In the genomic region with DNA sequence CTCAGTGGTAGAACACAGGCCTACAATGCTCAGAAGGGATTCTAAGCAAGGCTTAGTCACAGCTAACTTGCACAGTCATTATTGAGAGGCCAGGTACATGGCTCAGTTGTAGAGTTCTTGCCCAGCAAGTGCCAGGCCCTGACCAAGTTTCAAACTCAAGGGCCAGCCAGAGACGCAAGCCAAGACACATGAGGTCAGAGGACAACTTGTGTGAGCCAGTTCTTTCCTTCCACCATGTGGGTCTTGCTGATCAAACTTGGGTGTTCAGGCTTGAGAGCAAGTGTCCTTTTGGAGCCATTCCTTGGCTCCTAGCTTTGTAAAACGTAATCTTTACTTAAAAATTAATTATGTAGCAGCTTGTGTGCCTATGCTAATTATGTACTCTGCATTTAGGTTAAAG, we compare ENCODE assay signal across 20 mouse cellular contexts. TPM values are rescaled to one million over a fixed set of nuclear protein-coding genes. Genes with fewer than 3 reads are reported as not detected.
DNase-seq lines count a peak whose midpoint lies in the region.
"Had no signal": no experiment of that assay in that cellular context is flagged by ENCODE, and none has a peak within 500 bp of the region (broad histone marks: within the 10 kb centered on the region; RNA-seq: fewer than 3 reads in every experiment).

No protein-coding gene starts in this region.

- peaks cover 13% of the 10 kb centered on the region for H3K4me1 ChIP-seq in limb, embryonic 10.5 days

- 90% methylated on average over 2 of the region's 2 CpGs for WGBS in limb, embryonic 10.5 days

- no peak overlapping the region for H3K4me3 ChIP-seq in limb, embryonic 10.5 days
- H3K4me3 ChIP-seq: embryonic facial prominence, embryonic 13.5 days; forebrain, embryonic 12.5 days; hindbrain, embryonic 12.5 days had no signal

- H3K9me3 ChIP-seq in limb, embryonic 10.5 days (replicated peaks) = no peaks in the 10 kb centered on the region
- H3K9me3 ChIP-seq: embryonic facial prominence, embryonic 13.5 days; forebrain, embryonic 12.5 days; G1E; hindbrain, embryonic 12.5 days had no signal

- peak; percentile 44 for DNase-seq in adrenal gland, postnatal 14 days
- no peak for DNase-seq in adrenal gland, adult 18-20 months (ENCODE audit: low spot score in 2 of 2)
- DNase-seq in ES-CJ7 (ENCODE audit: low read depth, low spot score) (peak; percentile 26), R1 (ENCODE audit: low read depth, low spot score) (peak; percentile 77)
- DNase-seq in gonadal fat pad, adult 2 months (ENCODE audit: low read depth) = peak; percentile 20
- DNase-seq in limb, embryonic 10.5 days (ENCODE audit: low spot score) = no peak
- DNase-seq: cerebellum, adult 18-20 months; cerebellum, adult 9-11 months; cerebellum, postnatal 36 days; forebrain, postnatal 0 days; gastrocnemius, postnatal 14 days; heart, adult 11 months; heart, postnatal 10 days; heart, postnatal 4 days had no signal

- H3K27me3 ChIP-seq in limb, embryonic 10.5 days (ENCODE audit: low read depth, poor library complexity, severe bottlenecking) = no peaks in the 10 kb centered on the region
- H3K27me3 ChIP-seq: embryonic facial prominence, embryonic 13.5 days; forebrain, embryonic 12.5 days had no signal

- no peaks in the 10 kb centered on the region for H3K36me3 ChIP-seq in limb, embryonic 10.5 days
- H3K36me3 ChIP-seq: embryonic facial prominence, embryonic 13.5 days; forebrain, embryonic 12.5 days; G1E; hindbrain, embryonic 12.5 days had no signal

- no peak overlapping the region for H3K27ac ChIP-seq in limb, embryonic 10.5 days
- H3K27ac ChIP-seq: embryonic facial prominence, embryonic 13.5 days; forebrain, embryonic 12.5 days; hindbrain, embryonic 12.5 days had no signal

RNA-seq across cellular contexts. Expression of gene Ephb4, which starts 54.2 kb away (rescaled TPM):
- total RNA-seq in adrenal gland, postnatal 14 days (2021) = 65.1 and 69.7 TPM in 2 replicates
- total RNA-seq in adrenal gland, adult 18-20 months (2021) = 10 to 100 TPM; 42.4 to 47.0 TPM
- polyA plus RNA-seq in gonadal fat pad, adult 2 months (2012; rRNA removed) = 30.7 and 30.8 TPM in 2 replicates
- 66.3 and 81.0 TPM in 2 replicates for polyA plus RNA-seq in limb, embryonic 10.5 days (2016; fragmentation: Nextera tagmentation; extraction: Ambion mirVana)
- polyA plus RNA-seq: activated CD4-positive, CD25-positive, alpha-beta regulatory T cell, adult 4 months; inflammation-experienced regulatory T-cells, adult 6 months had no signal

Comparison
In these comparisons a context has a peak if more than half of its experiments do, and no peak if none do; other contexts are left out.
1. DNase-seq: peak in adrenal gland, postnatal 14 days (single experiment), ES-CJ7 (single experiment), R1 (single experiment) and gonadal fat pad, adult 2 months (single experiment); none in adrenal gland, adult 18-20 months (0 of 2) and limb, embryonic 10.5 days (single experiment).